Mouse (Mus musculus) thymus, adult 2 months (tissue): Measurements from ENCODE around the gene Fkbp9. TPM values are rescaled to one million over a fixed set of nuclear protein-coding genes. Genes with fewer than 3 reads are reported as not detected.
"Not testable (repeated sequence)": the region's sequence is repeated elsewhere in the genome, so short reads cannot be mapped to it uniquely, and the experiment has no call there.

Experiments used
- DNase-seq: peaks from one replicate; pipeline ENCODE4 v3.0.0; 2021
- H3K27ac ChIP-seq: fragments of 200-500 bp; 2 replicates; pipeline ENCODE4 v1.5.1; 2012; ENCODE audit warnings: low read length, control low read depth; ENCODE audit not compliant: control insufficient read depth, insufficient read depth
- H3K27me3 ChIP-seq: fragments of 200-500 bp; 2 replicates; pipeline ENCODE4 v1.6.1; 2012; ENCODE audit warnings: mild to moderate bottlenecking, low read length, moderate library complexity, mixed read lengths; ENCODE audit not compliant: control insufficient read depth, insufficient read depth
- H3K36me3 ChIP-seq: fragments of 200-500 bp; 2 replicates; pipeline ENCODE4 v1.6.1; 2012; ENCODE audit warnings: mild to moderate bottlenecking, low read length, moderate library complexity; ENCODE audit not compliant: control insufficient read depth, insufficient read depth
- H3K4me1 ChIP-seq: fragments of 200-500 bp; replicated peaks from 2 replicates; pipeline ENCODE4 v1.6.1; 2012; ENCODE audit warnings: low read length; ENCODE audit not compliant: control insufficient read depth, insufficient read depth
- H3K4me3 ChIP-seq: fragments of 200-500 bp; 2 replicates; pipeline ENCODE4 v1.5.1; 2012; ENCODE audit warnings: mild to moderate bottlenecking, low read length, control low read depth, moderate library complexity; ENCODE audit not compliant: control insufficient read depth, insufficient read depth
- CTCF ChIP-seq: fragments of 200-500 bp; IDR thresholded peaks from 2 replicates; pipeline ENCODE4 v1.5.1; 2012; ENCODE audit warnings: mild to moderate bottlenecking, control low read depth, low read length, moderate library complexity, borderline replicate concordance; ENCODE audit not compliant: control insufficient read depth, poor library complexity, insufficient read depth; ENCODE audit errors: extremely low read depth
- POLR2A ChIP-seq: fragments of 200-500 bp; IDR thresholded peaks from 2 replicates; pipeline ENCODE4 v1.6.1; 2012; ENCODE audit warnings: mild to moderate bottlenecking, low read length, control low read depth, moderate library complexity; ENCODE audit not compliant: control insufficient read depth, poor library complexity, insufficient read depth; ENCODE audit errors: extremely low read depth
- WGBS: fragments of 180-500 bp; shearing (Covaris S2); methylation state at CpG from one replicate; pipeline ENCODE4 v1.1.7; 2018; 5-methylcytosine and 5-hydroxymethylcytosine counted together
- polyA plus RNA-seq: library from polyadenylated mRNA; depleted of rRNA; stranded (reverse); fragments of >200 nt; gene quantifications from 2 replicates; pipeline ENCODE4 v1.2.3, GENCODE M21; 2012

Gene Fkbp9
- polyA plus RNA-seq, 1 experiment = 11.1 TPM

DNA sequence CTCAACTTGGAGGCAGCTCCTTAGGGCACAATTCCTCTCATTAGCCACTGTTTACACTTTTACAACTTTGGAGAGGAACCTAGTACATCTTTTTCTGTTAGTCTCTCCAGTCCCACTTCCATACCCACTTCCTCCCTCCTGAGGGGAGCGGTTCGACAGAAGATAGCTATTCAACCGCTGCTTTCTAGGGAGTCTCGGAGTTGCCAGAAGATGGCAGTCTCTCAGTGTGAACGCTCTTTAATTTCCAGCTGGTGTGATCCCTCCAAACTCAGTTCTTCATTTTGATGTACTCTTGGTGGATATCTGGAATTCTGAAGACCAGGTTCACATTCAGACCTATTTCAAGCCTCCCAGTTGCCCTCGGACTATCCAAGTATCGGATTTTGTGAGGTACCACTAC is 18.5 kb downstream of the Fkbp9 start:
- Histone ChIP-seq H3K4me3 (no peak overlapping the region), H3K27ac (no peak overlapping the region), H3K36me3 (no peaks in the 10 kb centered on the region), H3K4me1 (no peaks in the 10 kb centered on the region), H3K27me3 (no peaks in the 10 kb centered on the region; the same call in 1 of the 2 replicates)
- DNase-seq = no peak
- WGBS = 70% methylated on average over 7 of the region's 7 CpGs
- TF ChIP-seq POLR2A (no peak), CTCF (no peak)

DNA sequence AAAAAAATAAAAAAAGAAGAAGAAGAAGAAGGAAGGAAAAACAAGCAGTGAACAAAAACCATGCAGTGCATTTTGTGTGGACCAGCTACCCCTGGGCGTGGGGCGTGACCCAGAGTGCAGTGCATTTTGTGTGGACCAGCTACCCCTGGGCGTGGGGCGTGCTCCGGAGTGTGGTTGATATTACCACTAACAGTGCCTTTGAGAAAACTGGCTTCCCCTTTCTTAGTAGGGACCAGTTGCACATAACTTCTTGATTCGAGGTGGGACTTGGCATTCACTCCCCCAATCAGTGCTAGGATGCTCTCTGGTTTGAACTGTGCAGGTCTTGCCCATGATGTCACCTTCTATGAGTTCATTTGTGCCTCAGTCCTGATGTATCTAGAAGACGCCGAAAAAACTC is 22.9 kb downstream of the Fkbp9 start:
- no peak for DNase-seq
- Histone ChIP-seq H3K27me3 (no peaks in the 10 kb centered on the region; the same call in 1 of the 2 replicates), H3K4me1 (no peaks in the 10 kb centered on the region), H3K36me3 (no peaks in the 10 kb centered on the region), H3K27ac (no peak overlapping the region), H3K4me3 (no peak overlapping the region)
- WGBS = 63% methylated on average over 8 of the region's 8 CpGs
- TF ChIP-seq POLR2A (no peak), CTCF (no peak)

DNA sequence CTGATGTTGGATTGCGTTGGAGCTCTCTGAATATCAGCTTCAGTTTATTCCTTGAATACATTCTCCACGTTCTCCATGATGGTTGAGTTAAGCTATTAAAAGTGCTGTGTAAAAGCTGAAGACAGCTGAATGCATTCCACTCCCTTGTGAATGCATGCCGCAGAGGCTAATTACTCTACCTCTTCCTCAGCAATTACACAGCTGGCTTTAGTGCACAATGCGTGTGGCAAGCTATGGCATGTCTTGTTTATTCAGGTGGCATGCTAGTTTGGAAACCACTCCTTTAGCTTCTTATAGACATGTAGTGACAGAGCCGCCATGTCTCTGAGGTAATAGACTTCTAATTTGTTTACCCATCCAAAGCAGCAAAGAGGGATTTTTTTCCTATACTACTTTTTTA is 24.9 kb downstream of the Fkbp9 start:
- no peaks in the 10 kb centered on the region for H3K4me1 ChIP-seq
- no peak for DNase-seq
- no peak overlapping the region for H3K4me3 ChIP-seq
- WGBS = 85% methylated on average over 5 of the region's 5 CpGs
- H3K36me3 ChIP-seq = no peaks in the 10 kb centered on the region
- H3K27ac ChIP-seq = no peak overlapping the region
- TF ChIP-seq POLR2A (no peak), CTCF (no peak)
- no peaks in the 10 kb centered on the region; the same call in 1 of the 2 replicates for H3K27me3 ChIP-seq

DNA sequence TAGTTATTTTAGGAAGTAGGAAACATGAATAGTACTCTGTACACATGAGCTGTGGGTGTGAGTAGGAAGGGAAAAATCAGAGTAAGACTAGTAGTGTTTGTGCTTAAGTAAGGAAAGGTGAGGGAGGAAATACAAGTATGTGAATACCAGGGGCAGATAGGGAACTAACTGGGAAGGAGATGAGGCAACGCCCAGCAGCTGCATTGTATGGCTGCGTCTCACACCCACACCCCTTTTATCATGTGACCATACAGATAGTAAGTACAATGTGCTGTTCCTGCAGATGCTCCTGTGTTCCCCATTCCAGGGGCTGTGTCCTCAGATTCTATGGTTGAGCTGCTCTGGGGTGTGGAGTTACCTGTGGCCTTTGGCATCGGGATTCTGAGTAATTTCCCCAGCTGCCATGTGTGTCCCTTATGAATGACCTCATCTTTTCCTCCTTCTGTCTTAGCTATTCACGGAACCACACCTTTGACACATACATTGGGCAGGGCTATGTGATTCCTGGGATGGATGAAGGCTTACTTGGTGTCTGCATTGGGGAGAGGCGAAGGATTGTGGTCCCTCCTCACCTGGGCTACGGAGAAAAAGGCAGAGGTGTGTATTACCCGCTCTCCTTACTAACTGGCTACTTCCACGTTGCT is 28.5 kb downstream of the Fkbp9 start:
- Histone ChIP-seq H3K4me1 (no peaks in the 10 kb centered on the region), H3K36me3 (no peaks in the 10 kb centered on the region), H3K27me3 (no peaks in the 10 kb centered on the region), H3K27ac (no peak overlapping the region), H3K4me3 (no peak overlapping the region)
- 90% methylated on average over 8 of the region's 8 CpGs for WGBS
- no peak for DNase-seq
- TF ChIP-seq POLR2A = no peak
- TF ChIP-seq CTCF = no peak

DNA sequence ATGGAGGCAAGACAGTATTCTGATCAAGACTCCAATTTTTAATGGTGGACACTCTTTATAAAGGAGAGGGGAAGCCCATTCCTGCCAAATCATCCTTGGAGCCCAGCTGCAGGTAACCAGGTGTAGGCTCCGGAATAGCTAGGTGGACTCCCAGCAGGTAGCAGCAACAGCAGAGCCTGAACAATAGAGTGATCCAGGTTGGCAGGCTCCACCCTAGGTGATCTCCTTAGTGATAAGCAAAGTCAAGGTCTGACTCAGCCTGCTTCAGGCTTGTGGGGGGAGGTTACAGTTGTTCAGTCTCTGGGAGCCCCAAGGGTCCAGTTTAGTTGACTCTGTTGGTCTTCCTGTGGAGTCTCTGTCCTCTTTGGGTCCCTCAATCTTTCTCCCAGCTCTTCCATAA is 35.0 kb downstream of the Fkbp9 start:
- H3K4me1 ChIP-seq, H3K36me3 ChIP-seq, H3K27me3 ChIP-seq, H3K27ac ChIP-seq, DNase-seq, H3K4me3 ChIP-seq: not testable (repeated sequence)
- WGBS = 97% methylated on average over 1 of the region's 1 CpGs

DNA sequence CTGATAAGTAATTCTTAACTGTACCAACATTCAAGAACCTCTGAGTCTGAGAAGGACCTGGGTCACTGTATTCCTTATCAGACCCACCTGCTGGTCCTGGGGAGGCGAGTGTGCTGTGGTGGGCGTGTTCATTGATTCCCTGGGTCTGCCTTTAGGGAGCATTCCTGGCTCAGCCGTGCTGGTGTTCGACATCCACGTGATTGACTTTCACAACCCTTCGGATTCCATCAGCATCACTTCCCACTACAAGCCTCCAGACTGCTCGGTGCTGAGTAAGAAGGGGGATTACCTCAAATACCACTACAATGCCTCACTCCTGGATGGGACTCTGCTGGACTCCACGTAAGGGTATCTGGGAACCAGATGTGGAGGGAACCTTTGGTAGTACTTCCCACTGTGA is 36.7 kb downstream of the Fkbp9 start:
- DNase-seq = no peak
- Histone ChIP-seq H3K27me3 (no peaks in the 10 kb centered on the region), H3K27ac (no peak overlapping the region), H3K4me1 (no peaks in the 10 kb centered on the region), H3K4me3 (no peak overlapping the region), H3K36me3 (no peaks in the 10 kb centered on the region)
- 96% methylated on average over 8 of the region's 8 CpGs for WGBS
- TF ChIP-seq CTCF = no peak
- no peak for TF ChIP-seq POLR2A

DNA sequence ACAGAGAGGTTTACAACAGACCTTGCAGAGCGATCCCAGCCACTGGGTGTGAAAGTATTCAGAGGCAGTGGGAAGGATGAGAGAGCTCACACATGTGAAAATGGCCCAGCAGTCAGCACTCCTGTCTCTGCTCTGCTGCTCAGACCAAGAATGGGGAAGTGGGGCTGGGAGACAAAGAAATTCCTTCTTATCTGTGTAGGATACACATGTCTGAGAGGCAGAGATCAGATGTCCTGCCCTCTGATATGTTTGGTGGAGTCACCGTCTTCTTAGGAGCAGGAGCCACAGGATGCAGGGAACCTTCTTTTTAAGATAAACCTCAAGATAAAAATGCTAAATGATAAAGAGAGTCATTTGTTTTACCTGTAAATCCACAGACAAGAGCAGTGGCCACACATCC is 38.2 kb downstream of the Fkbp9 start:
- Histone ChIP-seq H3K27me3 (no peaks in the 10 kb centered on the region), H3K36me3 (no peaks in the 10 kb centered on the region), H3K4me3 (no peak overlapping the region), H3K27ac (no peak overlapping the region), H3K4me1 (no peaks in the 10 kb centered on the region)
- DNase-seq = no peak
- 68% methylated on average over 2 of the region's 2 CpGs for WGBS
- no peak for TF ChIP-seq CTCF
- TF ChIP-seq POLR2A = no peak
